Mouse (Mus musculus) layer of hippocampus, postnatal 10 days (tissue): Measurements from ENCODE around the gene 1700125H20Rik. TPM values are rescaled to one million over a fixed set of nuclear protein-coding genes. Genes with fewer than 3 reads are reported as not detected.
"Not testable (repeated sequence)": the region's sequence is repeated elsewhere in the genome, so short reads cannot be mapped to it uniquely, and the experiment has no call there.

ENCODE experiments used
- DNase-seq, 2 experiments: peaks; one replicate each; pipeline ENCODE4 v3.0.0; 2021; ENCODE audit warnings: low spot score in 2 of 2
- long read RNA-seq: library from polyadenylated mRNA; stranded (forward); transcript quantifications from one replicate; pipeline ENCODE4 v2.0.0, GENCODE M21; 2023
- total RNA-seq, 2 experiments: library from RNA; stranded (reverse); gene quantifications; 2 replicates each; pipeline ENCODE4 v1.2.3; 2021

1700125H20Rik gene
- total RNA-seq = 1 to 10 TPM in 1 of 2 experiments, under 1 TPM in 1; 0.57 to 1.0 TPM
- long read RNA-seq, partial matches to known transcripts = 0 of 3 reads
- long read RNA-seq, other reads (novel, unspliced or antisense) = 3 of 3 reads

DNA sequence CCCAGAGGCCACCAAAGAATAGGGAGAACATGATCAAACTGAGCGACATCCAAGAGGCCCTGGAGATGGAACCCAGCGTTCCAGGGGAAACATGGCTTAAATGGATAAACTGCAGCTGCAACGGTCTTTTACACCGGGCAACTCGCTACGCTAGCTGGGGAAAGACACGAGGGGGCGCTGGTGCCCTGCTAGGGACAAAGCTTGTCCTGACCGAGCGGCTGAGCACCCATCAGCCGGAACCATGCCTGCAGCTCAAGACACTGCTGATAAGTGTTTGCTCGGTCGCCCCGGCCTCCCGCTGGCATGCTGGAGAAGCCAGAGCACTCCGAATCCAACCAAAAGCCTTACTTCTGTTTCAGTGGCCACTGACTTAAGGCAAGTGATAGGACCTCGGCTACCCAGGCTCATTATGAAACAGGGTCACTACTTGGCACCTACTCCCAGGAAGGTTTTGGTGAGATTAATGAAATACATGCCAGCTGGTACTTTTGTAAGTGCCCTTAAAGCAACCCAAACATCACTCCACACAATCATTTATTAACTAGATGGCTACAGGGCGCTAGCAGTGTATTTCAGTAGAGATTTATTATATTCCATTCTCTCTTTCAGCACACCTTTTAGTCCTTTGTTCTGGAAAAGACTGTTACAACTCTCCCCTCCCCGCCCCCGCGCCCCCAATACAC is at the start of gene 1700125H20Rik:
TSS of gene 1700125H20Rik (plus strand) at position 347 of the 683 bp plus-strand sequence.
- DNase-seq = peak; percentile 91 to 94

DNA sequence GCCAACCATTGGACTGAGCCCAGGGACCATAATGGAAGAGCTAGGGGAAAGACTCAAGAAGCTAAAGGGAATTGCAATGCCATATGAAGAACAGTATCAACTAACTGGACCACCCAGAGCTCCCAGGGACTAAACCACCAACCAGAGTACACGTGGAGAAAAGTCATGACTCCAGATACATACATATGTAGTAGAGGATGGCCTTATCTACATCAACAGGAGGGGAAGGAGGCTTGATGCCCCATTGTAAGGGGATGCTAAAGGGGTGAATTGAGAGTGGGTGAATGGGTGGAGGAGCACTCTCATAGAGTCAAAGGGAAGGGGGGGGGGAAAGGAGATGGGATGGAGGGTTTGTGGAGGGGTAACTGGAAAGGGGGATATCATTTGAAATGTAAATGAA is 48.1 kb upstream of the 1700125H20Rik start:
- no peak for DNase-seq

DNA sequence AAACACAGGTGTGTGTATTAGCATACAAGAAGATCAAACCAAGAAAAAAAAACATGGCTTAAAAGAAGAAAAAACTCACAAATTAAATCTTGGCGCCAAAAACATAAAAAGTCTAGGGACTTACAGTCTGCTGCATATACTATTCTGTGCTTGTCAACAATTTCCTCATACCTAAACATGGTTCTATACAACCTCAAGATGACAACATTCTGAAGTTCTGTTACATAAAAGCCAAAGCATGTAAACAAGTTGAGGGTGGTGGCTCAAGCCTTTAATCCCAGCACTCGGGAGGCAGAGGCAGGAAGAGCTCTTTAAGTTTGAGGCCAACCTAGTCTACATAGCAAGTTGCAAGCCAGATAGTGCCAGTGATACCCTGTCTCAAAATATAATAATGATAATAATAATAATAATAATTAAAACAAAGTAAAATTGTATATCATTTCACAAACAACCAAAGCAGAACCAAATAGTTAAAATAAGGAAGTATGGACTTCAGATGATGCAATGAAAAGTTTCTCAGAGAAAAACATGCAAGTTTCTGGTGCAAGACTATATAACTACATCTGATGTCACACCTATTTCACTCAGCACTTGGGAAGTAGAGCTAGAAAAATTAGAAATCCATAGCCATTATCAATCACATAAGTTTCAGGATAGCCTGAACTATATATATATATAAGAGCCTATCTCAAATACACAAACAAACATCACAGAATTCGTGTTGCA is 46.8 kb upstream of the 1700125H20Rik start:
- DNase-seq = no peak

DNA sequence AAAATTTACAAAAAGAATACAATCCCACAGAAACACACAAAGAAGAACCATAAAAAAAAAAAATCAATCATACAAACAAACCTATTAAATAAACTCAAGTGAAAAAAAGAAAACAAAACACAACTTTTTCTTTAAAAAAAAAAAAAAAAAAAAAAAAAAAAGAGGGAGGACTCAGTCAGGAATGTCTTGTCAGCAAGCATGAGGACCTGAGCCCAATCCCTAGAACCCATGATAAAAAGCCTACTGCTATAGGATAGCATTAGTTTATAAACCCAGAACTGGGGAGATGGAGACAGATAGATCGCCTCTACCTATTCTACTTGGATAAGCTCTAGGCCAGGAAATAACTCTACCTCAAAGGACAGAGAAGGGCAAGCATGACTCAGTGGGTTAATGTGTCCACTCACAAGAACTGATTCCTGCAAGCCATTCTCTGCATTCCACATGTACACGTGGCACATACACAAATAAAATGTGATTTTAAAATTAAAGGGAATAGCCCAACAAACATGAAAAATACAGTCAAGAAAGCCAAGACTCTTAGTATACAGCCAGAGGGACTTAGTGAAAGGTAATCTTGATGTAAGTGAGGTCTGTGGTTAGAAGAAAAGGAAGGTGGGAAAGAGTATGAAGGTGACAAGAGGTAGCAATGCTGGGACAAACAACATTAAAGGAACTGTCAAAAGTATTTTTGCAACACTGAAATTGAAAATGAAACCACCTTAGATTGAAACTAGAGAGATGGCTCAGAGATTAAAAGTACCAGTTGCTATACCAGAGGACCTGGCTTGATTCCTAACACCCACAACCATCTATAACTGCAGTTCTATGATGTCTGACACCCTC is 43.7 kb upstream of the 1700125H20Rik start:
- no peak for DNase-seq

DNA sequence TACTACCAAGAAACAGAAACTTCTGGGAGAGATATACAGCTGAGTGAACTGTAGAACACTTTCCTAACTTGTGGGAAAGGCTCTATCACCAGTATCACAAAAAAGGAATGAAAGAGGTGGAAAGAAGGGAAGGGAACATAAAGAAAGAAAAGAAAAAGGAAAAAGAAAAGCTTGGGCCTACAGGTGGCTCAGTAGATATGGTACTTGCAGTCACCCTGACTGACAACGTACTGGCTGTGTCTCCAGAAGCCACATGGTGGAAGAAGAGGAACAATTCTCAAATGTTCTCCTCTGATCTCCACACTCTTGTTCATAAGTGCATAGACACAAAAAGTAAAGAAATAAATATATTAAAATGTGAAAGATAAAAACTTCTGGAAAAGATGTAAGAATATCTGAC is 41.3 kb upstream of the 1700125H20Rik start:
- DNase-seq = no peak

DNA sequence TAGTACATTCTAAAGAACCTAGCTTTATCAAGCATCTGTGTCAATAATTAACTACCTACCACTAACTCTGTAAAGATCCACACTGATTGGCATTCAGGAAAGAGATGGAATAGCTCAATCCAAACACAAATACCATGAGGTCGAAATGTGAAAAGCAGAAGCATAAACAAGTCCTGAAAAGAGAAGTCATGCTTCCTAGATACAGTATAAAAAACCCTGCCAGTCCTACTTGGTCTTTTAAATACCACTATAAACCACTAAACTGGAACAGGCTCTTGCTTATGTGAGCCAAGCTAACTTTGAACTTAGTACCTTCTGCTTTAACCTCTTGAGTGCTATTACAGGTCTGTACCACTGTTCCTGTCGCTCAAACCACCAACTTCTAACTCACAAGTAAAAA is 38.7 kb upstream of the 1700125H20Rik start:
- no peak for DNase-seq

DNA sequence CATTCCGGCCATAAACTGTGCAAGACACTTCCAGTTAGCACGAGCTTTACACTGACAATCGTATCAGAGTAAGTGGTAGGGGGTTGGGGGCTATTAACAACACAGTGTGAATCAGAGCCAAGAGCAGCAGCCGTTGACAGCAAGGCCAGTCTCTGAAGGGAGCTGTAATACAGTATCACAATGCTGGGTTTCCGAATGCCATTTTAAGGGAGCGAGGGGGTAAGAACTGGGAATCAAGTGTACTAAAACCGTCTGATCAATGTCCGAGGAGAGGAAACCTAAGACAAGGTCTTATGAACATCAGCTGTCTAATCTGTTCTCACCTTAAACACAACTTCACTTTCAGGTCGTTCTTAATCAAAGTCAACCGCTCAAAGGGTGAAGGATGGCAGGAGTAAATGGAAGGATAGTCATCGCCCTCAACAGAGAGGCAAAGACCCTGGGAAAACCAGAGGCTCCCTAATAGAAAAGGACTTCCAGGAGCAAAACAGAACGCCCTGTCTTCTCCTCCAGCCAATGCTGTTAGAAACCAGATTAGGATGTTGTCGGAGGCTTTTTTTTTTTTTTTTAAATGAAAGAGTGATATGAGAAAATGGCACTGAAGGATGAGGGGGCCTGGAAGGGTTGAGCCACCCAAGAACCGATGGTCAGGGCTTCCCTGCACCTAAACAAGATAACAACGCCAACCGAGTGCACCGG is 31.3 kb upstream of the 1700125H20Rik start:
- peak; percentile 20 for DNase-seq

DNA sequence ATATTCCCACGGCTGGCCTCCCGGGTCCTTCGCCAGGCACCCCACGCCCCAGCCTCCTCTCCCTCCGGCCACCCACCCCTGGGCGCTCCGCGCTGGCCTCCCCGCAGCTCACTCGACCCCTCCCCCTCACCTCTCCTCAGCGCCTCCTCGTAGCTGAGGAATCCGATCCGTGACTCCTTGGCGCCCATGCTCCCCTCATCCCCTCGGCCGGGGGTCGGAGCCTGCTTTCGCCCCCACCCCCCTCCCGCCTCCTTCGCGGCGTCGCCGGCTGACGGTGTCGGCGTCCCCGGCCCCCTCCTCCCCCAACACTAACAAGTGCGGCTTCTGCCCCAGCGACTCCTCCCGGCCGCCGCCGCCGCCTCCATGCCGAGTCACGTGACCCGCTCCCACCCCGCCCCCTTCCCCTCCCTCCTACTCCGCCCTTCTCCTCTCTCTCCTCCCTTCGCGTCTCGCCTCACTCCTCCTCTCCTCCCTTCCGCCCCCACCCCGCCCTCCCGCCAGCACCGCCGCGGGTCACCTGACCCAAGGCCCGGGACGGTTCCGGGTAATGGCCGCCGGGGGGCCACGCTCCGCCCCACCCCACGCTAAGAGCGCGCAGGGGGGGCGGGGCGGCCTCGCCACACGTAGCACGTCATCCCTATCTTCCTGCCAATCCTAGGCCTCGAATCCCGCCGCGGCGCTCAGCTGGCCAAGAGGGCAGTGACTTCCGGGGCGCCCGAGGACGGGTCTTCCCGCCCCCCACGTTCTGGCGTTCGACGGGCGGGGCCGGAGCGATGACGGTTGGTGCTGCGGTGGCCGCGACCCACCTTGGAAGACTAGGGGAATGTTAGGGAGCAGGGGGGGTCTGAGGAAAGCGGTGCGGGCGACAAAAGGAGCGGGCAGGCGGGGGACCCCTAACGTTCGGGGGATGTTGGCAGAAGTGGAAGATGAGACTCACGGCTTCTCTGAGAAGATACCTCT is 30.3 kb upstream of the 1700125H20Rik start, which contains the start of gene Usp32:
TSS of gene Usp32 (minus strand) at position 581 of the 960 bp plus-strand sequence.
- DNase-seq = peak; percentile 94 to 96

DNA sequence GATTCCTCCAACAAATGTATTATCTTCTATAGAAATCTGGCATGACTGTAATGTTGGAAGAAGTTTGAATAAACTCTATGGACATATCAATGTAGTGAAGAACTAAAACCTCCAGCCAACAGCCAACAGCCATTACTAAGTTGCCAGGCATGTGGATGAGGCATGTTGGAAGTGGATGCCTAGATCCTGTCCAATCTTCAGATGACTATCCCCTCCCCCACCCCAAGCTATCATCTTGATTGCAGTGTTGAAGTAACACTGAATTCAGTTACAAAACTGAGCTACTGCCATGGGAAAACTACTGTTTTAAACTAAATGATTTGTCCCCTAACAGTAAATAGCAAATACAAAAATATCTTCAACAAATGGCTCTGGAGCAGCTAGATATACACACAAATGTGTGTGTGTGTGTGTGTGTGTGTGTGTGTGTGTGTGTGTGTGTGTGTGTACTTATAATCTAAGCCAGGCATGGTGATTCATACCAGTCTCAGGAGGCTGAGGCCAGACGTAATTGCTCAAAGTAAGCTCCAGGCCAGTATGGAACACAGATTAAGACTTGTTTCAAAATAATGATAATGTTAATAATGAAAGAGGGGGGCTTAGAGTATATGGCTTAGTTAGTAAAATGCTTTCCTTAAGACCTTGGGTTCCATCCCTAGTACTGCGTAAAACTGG is 17.8 kb upstream of the 1700125H20Rik start:
- DNase-seq = no peak

DNA sequence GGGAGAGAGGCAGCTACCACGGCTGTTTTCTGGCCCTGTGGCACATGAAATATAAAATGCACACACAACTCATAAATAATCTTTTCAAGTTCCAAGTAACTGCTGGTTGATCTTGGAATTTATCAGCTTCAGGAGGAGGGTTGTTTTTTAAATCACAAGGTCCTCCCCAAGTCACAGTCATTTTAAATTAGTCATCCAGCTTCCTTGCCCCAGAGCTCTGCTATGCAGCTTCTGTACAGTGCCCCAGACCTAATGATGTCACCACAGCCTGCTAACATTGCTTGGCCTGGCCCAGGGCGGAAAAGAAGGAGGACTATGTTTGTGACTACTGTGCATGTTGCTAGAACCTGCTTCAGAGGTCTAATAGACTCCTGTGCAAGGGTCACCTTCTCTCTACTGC is 12.9 kb upstream of the 1700125H20Rik start:
- DNase-seq = no peak

DNA sequence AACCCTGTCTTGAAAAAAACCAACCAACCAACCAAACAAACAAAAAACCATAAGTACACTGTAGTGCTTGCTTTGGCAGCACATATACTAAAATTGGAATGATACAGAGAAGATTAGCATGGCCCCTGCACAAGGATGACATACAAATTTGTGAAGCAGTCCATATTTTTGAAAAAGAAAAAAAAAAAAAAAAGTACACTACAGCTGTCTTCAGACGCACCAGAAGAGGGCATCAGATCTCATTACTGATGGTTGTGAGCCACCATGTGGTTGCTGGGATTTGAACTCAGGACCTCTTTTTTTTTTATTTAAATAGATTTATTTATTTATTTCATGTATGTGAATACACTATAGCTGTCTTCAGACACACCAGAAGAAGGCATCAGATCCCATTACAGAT is 7.2 kb upstream of the 1700125H20Rik start:
- DNase-seq = not testable (repeated sequence)

DNA sequence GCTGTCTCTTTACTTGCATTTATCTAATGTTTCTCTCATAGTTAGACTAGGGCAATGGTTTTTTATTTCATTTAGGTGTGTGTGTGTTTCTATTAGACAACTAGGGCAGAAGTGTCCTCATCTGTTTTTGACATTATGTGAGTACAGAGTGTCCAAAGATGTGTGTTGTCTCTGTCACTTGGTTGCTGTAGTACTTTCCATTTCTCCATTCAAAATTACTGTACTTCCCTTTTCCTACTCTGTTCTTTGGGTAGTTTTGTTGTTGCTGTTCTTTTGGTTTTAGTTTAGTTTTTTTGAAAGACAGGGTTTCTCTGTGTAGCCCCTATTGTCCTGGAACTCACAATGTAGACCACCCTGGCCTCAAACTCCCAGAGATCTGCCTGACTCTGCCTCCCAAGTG is 5.8 kb upstream of the 1700125H20Rik start:
- no peak for DNase-seq

DNA sequence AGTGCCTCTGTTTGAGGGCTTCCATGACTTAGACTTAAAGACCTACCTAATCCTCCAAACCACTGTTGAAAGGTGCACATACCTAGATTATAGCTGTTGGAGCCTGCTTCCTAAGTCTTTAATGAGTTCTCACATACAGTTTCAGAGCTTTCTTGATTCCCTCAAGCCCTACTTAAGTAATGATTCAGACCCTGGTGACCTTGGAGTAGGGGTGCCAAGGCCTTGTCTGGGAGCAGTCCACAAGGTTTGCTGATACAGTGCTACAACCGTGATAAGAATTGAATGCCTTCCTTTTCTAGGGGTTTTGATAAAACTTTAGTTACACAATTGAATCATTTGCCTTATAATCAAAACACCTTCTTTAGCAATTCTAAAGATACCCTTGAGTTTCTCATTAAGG is 2.7 kb upstream of the 1700125H20Rik start:
- no peak for DNase-seq

DNA sequence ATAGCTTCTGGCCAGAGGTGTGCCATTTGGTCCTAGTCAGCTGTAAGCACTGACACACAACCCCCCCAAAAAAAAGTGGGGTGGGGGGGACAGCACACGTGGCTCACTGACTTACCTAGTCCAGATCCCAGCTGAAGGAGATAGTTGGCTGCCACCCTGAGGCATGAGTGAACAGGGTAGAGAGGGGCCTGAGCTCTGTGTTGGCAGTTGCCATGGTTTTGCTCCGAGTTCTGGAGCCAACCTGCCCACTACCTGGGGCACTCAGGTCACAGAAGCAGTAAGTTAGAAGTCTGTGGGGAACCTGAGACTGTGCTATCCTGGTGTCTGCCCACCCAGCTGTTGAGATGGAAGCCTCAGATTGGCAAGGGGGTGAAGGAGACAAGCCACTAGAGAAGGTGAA is 629 bp downstream of the 1700125H20Rik start:
- no peak for DNase-seq

DNA sequence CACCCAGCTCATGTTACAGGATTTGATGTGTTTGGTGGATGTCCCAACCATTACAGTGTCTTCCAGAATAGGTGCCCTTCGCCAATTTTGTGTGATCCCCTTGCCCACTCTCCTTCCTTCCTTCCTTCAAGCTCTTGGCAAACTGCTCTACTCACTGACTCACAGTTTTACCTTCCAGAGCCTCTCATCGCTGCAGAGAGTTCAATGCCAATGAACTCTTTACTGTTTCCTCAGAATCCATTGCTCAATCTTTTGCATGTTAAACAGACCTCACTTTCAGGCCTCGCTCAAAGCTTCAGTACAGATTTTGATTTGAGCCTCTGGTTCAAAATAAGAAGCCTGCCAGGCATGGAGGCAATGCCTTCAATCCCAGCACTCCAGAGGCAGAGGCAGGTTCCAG is 5.7 kb downstream of the 1700125H20Rik start:
- no peak for DNase-seq

DNA sequence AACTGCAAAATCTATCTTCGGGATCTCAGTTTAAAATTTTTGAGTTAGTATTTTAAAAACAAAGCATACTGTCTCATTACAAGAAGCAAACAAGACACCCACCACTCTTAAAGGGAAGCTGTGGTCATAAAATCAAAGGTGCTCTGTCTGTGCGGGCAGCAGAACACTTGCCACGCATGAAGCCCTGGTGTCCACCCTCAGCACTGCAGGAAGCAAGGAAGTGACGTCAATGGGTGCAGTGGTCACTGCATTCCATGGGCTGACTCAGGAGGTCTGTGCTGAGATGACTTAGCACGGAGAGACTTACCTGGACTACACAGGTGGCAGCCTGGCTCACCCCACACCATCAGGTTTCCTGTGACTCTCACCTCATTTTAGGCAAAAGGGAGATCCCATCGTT is 7.6 kb downstream of the 1700125H20Rik start:
- DNase-seq = no peak

DNA sequence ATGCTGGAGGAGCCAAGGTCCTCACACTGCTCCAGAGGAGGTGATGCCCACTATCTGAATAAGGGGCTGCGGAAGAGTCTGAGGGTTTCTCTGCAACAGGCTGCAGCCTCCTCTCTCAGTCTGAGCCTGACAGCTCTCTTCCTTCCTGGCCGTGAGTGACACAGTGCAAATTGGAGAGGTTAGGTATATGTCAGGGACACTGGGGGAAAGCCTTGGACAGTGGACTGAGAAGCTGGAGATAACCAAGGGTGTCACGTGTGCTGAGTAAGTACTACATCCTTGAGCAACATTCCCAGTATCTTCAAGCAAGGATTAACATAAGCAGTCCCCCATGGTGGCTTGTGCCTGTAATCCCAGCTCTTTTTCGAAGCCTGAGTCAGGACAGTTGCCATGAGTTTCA is 8.2 kb downstream of the 1700125H20Rik start:
- no peak for DNase-seq

DNA sequence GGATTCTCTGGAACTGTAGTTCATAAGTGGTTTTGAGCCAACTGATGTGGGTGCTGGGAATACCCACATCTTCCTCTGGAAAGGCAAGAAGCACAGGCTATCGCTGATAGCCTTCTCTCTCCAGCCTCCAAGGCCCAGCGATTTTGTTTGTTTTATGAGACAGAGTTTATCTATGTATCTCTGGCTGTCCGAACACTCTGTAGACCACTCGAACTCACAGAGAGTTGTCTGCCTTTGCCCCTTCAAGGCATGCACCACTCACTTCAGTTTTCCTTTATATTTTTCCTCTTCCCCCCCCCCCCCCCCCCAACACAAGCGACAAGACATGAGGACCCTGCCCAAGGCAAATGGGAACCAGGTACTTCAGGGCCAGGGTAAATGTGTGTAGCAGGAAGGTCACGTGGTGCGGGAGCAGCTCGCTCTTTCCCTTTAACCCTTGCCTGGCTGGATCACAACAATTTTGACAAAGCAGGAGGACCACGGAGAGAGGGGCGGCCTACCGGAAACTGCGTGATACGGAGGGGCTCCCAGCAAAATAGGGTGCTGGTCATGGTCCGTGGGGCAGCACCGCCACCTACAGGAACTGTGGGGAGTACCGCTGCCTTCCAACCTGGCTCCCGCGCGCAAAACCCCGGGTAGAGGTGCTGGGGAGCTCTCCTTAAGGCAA is 12.5 kb downstream of the 1700125H20Rik start:
- DNase-seq = peak; percentile 86 to 90
